Mouse (Mus musculus) limb, embryonic 12.5 days (tissue): Measurements from ENCODE around the gene Rbm42. TPM values are rescaled to one million over a fixed set of nuclear protein-coding genes. Genes with fewer than 3 reads are reported as not detected.

Experiments used
- ATAC-seq: fragments of 200-750 bp; cut with Nextera tagmentation; 2 replicates; pipeline ENCODE4 v1.8.0; 2017; ENCODE audit warnings: low read depth, moderate TSS enrichment; ENCODE audit not compliant: insufficient number of reproducible peaks, insufficient read depth, low FRiP score, low TSS enrichment
- H3K27ac ChIP-seq: fragments of 300-500 bp; sonication (generic); 2 replicates; pipeline ENCODE4 v1.5.1; 2016; ENCODE audit warnings: mild to moderate bottlenecking, moderate library complexity
- H3K27me3 ChIP-seq: fragments of 300-500 bp; sonication (generic); 2 replicates; pipeline ENCODE4 v1.6.1; 2016; ENCODE audit warnings: mild to moderate bottlenecking, moderate library complexity
- H3K36me3 ChIP-seq: fragments of 300-500 bp; sonication (generic); 2 replicates; pipeline ENCODE4 v1.6.1; 2016; ENCODE audit warnings: mild to moderate bottlenecking, moderate library complexity
- H3K4me1 ChIP-seq: fragments of 300-500 bp; sonication (generic); replicated peaks from 2 replicates; pipeline ENCODE4 v1.6.1; 2016
- H3K4me2 ChIP-seq: fragments of 300-500 bp; sonication (generic); 2 replicates; pipeline ENCODE4 v1.6.1; 2016; ENCODE audit warnings: mild to moderate bottlenecking, moderate library complexity
- H3K4me3 ChIP-seq: fragments of 300-500 bp; sonication (generic); replicated peaks from 2 replicates; pipeline ENCODE4 v1.5.1; 2016; ENCODE audit warnings: mild to moderate bottlenecking
- H3K9ac ChIP-seq: fragments of 300-500 bp; sonication (generic); replicated peaks from 2 replicates; pipeline ENCODE4 v1.6.1; 2016; ENCODE audit warnings: mild to moderate bottlenecking, moderate library complexity
- H3K9me3 ChIP-seq: fragments of 300-500 bp; sonication (generic); 2 replicates; pipeline ENCODE4 v1.6.1; 2016; ENCODE audit warnings: mild to moderate bottlenecking, moderate library complexity
- WGBS: fragments of 180-500 bp; shearing (Covaris S2); methylation state at CpG from one replicate; pipeline ENCODE4 v1.1.7; 2016; 5-methylcytosine and 5-hydroxymethylcytosine counted together
- polyA plus RNA-seq: library from polyadenylated mRNA; unstranded; fragments of >200 nt; fragmentation: Nextera tagmentation; extraction: Ambion mirVana; gene quantifications from 2 replicates; pipeline ENCODE4 v1.2.1, GENCODE M21; 2016

The Rbm42 gene
- polyA plus RNA-seq, 1 experiment from 2014 or later: 155 TPM

GRCm38 (mm10) chr7:30664529-30665200, 14.5 kb upstream of the Rbm42 start, which contains the start of gene Haus5:
Gene Haus5 (minus strand): TSS chr7:30664994.
- H3K9me3 ChIP-seq: no peaks in the 10 kb centered on the region
- ATAC-seq: peak; percentile 86
- H3K4me3 ChIP-seq: peak within 1 kb of the TSS; percentile 64
- H3K4me2 ChIP-seq: peak within 1 kb of the TSS; percentile 81
- H3K36me3 ChIP-seq: peaks cover 29% of the 10 kb centered on the region
- peak within 1 kb of the TSS; percentile 70 for H3K9ac ChIP-seq
- H3K27ac ChIP-seq: peak within 1 kb of the TSS; percentile 41; the same call in 1 of the 2 replicates
- H3K4me1 ChIP-seq: peaks cover 8% of the 10 kb centered on the region
- H3K27me3 ChIP-seq: no peaks in the 10 kb centered on the region
- WGBS: under 1% methylated on average over 34 of the region's 34 CpGs

- peaks cover 24% of the 10 kb centered on the region for H3K27me3 ChIP-seq
- no peak overlapping the region for H3K4me2 ChIP-seq
- no peak for ATAC-seq
- H3K4me3 ChIP-seq: no peak overlapping the region
- H3K9ac ChIP-seq: 0 out of 2 replicates have a peak overlapping the region, but pooled peaks have one; percentile 13
- H3K9me3 ChIP-seq: no peaks in the 10 kb centered on the region
- peaks cover 42% of the 10 kb centered on the region for H3K36me3 ChIP-seq
- peaks cover 24% of the 10 kb centered on the region for H3K4me1 ChIP-seq
- WGBS: 14% methylated on average over 4 of the region's 4 CpGs
- H3K27ac ChIP-seq: no peak overlapping the region
Measured at GRCm38 (mm10) chr7:30639083-30639482, 11.0 kb downstream of the Rbm42 start.

DNA sequence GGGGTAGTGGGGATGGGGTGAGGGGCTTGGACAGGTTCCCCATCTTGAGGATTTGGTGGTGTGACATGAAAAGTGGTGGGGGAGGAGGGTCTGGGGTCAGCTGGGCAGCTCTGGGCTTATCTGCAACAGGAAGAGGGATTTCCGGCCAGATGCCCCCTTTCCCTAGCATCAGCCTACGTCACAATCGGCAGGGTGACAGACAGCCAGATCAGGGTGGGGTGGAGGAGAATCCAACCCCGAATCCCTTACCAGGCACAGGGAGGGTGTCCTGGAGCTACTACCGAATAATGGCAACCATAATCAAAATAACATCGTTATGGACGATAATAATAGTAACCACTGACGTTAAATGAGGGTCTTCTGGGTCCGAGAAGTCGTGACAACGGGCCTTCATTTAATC, 13.7 kb downstream of the Rbm42 start:
- peaks cover 24% of the 10 kb centered on the region for H3K4me1 ChIP-seq
- no peaks in the 10 kb centered on the region for H3K9me3 ChIP-seq
- no peak overlapping the region for H3K27ac ChIP-seq
- H3K4me2 ChIP-seq: peak overlapping the region; percentile 35
- H3K36me3 ChIP-seq: peaks cover 15% of the 10 kb centered on the region
- peaks cover 49% of the 10 kb centered on the region for H3K27me3 ChIP-seq
- 23% methylated on average over 11 of the region's 11 CpGs for WGBS
- no peak overlapping the region for H3K9ac ChIP-seq
- 0 out of 2 replicates have a peak overlapping the region, but pooled peaks have one; percentile 3 for H3K4me3 ChIP-seq
- no peak for ATAC-seq

- ATAC-seq: no peak
- Histone ChIP-seq H3K36me3 (peaks cover 9% of the 10 kb centered on the region), H3K9me3 (no peaks in the 10 kb centered on the region), H3K27ac (no peak within 1 kb of the TSS), H3K4me2 (peak within 1 kb of the TSS; percentile 45), H3K4me3 (peak within 1 kb of the TSS; percentile 29), H3K4me1 (peaks cover 24% of the 10 kb centered on the region), H3K27me3 (peaks cover 54% of the 10 kb centered on the region), H3K9ac (0 out of 2 replicates have a peak within 1 kb of the TSS, but pooled peaks have one; percentile 31)
- 5% methylated on average over 5 of the region's 5 CpGs for whole genome bisulfite sequencing
Measured at GRCm38 (mm10) chr7:30635752-30636151, 14.4 kb downstream of the Rbm42 start, which contains the start of gene Etv2. Gene Etv2 (minus strand): TSS chr7:30635852.

DNA sequence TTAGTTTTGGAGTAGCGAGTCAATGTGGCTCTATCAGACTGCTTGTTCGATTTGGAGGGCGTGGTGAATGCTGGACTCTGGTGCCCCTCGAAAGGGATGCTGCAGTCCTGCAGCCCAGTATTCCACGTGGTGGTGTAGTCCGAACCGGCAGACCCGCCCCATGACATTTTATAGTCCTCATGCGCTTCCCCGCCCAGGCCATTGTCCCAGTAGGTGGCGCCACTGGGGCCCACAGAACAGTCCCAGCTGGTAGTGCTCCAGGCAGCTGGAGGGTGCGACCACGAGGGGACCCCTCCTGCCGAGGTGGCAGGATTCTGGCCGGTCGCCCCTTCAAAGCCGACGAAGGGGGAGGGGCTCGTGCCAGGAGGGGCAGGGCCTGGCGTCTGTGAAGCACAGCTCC, 15.5 kb downstream of the Rbm42 start:
- no peak overlapping the region for H3K27ac ChIP-seq
- H3K9ac ChIP-seq: 0 out of 2 replicates have a peak overlapping the region, but pooled peaks have one; percentile 31
- peak overlapping the region; percentile 29 for H3K4me3 ChIP-seq
- no peaks in the 10 kb centered on the region for H3K36me3 ChIP-seq
- ATAC-seq: peak; percentile 66
- peaks cover 64% of the 10 kb centered on the region for H3K27me3 ChIP-seq
- no peaks in the 10 kb centered on the region for H3K9me3 ChIP-seq
- WGBS: 1% methylated on average over 20 of the region's 20 CpGs
- peaks cover 24% of the 10 kb centered on the region for H3K4me1 ChIP-seq
- H3K4me2 ChIP-seq: peak overlapping the region; percentile 45

DNA sequence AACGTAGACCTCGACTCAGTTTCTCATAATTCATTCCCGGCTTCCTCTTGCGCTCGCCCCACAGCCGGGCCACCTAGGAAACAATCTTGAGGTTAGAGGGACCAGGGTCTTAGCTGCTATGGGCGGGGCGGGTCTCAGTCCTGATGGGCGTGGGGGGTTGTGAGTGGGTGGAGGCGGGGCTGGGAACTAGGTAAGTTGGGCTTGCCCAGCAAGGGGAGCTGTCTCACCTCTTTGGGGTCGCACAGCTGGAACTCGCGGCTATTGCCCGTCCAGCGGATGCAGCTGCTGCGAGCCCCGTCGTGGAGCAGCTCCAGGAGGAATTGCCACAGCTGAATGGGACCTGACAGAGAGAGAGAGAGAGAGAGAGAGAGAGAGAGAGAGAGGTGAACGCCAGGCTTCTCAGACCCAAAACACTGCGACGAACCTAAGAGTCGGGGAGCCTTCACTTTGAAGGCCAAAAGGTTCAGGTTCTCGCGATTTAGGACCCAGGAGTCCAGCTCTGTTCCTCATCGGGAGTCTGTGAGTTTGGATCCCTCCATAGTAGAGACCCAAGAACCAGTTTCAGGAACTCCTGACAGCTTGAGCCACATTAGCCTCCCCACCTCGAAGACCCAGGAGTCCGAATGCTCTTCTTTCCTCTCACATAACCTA, 16.2 kb downstream of the Rbm42 start:
- peak overlapping the region; percentile 45 for H3K4me2 ChIP-seq
- ATAC-seq: no peak

DNA sequence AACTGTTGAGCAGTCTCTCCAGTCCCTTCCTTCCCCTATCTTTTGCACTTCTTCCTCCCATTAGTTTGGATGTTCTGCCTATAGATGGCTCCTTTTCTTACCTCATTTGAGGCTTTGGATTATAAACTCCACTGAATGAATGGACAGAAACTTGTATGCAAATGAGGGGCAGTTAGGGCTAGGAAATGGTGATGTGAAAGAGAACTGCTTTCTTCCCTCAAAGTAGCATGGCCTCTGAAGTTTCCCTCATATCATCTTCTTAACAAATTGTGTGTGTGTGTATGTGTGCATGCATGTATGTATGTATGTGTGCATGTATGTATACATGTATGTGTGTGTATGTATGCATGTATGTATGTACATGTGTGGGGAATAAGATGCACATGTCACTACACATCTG, 21.1 kb downstream of the Rbm42 start:
- no peak for ATAC-seq

More for the DNA sequence above, 16.2 kb downstream of the Rbm42 start:
- Histone ChIP-seq H3K4me3 (peak overlapping the region; percentile 29), H3K9me3 (no peaks in the 10 kb centered on the region), H3K4me1 (peaks cover 16% of the 10 kb centered on the region), H3K36me3 (no peaks in the 10 kb centered on the region), H3K27ac (no peak overlapping the region), H3K9ac (no peak overlapping the region; the same call in 1 of the 2 replicates), H3K27me3 (peaks cover 64% of the 10 kb centered on the region)
- 4% methylated on average over 27 of the region's 27 CpGs for WGBS

DNA sequence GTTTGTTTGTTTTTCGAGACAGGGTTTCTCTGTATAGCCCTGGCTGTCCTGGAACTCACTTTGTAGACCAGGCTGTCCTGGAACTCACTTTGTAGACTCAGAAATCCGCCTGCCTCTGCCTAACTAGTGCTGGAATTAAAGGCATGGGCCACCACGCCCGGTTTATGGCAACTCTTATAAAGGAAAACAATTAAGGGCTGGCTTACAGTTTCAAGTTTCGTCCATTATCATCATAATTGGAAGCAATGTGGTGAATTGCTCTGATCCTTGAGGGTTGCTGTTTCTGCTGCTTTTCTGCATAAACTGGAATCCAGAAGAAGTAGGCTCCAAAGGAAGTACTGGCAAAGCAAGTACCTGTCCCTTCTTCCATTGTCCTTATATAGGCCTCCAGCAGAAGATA, 23.5 kb downstream of the Rbm42 start:
- 87% methylated on average over 5 of the region's 5 CpGs for WGBS
- no peak for ATAC-seq
- H3K36me3 ChIP-seq: peaks cover 29% of the 10 kb centered on the region
- no peak overlapping the region for H3K9ac ChIP-seq
- H3K9me3 ChIP-seq: no peaks in the 10 kb centered on the region
- peaks cover 17% of the 10 kb centered on the region for H3K27me3 ChIP-seq
- no peak overlapping the region for H3K4me3 ChIP-seq
- H3K4me2 ChIP-seq: no peak overlapping the region
- H3K4me1 ChIP-seq: peaks cover 10% of the 10 kb centered on the region
- H3K27ac ChIP-seq: no peak overlapping the region

More for the DNA sequence above, 21.1 kb downstream of the Rbm42 start:
- H3K36me3 ChIP-seq: peaks cover 5% of the 10 kb centered on the region; the same call in 1 of the 2 replicates
- peaks cover 40% of the 10 kb centered on the region for H3K27me3 ChIP-seq
- no peak overlapping the region for H3K27ac ChIP-seq
- H3K4me1 ChIP-seq: peaks cover 10% of the 10 kb centered on the region
- no peak overlapping the region for H3K4me2 ChIP-seq
- H3K9me3 ChIP-seq: no peaks in the 10 kb centered on the region
- no peak overlapping the region for H3K9ac ChIP-seq
- H3K4me3 ChIP-seq: no peak overlapping the region

- Histone ChIP-seq H3K4me1 (peaks cover 10% of the 10 kb centered on the region), H3K4me2 (peak within 1 kb of the TSS; percentile 95), H3K9ac (peak within 1 kb of the TSS; percentile 82), H3K4me3 (peak within 1 kb of the TSS; percentile 79), H3K36me3 (peaks cover 36% of the 10 kb centered on the region), H3K9me3 (no peaks in the 10 kb centered on the region), H3K27ac (no peak within 1 kb of the TSS), H3K27me3 (peaks cover 10% of the 10 kb centered on the region; the same call in 1 of the 2 replicates)
- peak; percentile 90 for ATAC-seq
- WGBS: 2% methylated on average over 44 of the region's 44 CpGs
Measured at GRCm38 (mm10) chr7:30625530-30626384, 24.4 kb downstream of the Rbm42 start, which contains the start of gene Cox6b1. Gene Cox6b1 (minus strand): TSS chr7:30626151.

DNA sequence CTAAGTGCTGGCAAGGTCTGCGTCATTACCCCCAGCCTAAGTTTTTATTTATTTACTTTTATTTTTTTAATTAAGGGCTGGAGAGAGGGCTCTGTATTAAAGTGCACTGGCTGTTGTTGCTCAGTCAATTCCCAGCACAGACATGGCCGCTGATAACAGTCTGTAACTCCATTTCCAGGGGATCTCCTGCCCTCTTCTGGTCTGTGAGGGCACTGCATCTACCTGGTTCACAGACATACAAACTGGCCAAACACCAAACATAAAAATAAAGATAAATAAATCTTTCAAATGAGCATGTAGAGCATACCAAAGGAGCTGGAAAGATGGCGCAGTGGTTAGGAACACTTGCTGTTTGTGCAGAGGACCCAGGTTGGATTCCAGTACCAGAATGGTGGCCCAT, 30.9 kb downstream of the Rbm42 start:
- Histone ChIP-seq H3K27ac (no peak overlapping the region), H3K4me2 (no peak overlapping the region), H3K27me3 (no peaks in the 10 kb centered on the region), H3K9ac (no peak overlapping the region), H3K4me1 (no peaks in the 10 kb centered on the region), H3K4me3 (no peak overlapping the region), H3K9me3 (0 out of 2 replicates have a peak, but pooled peaks cover 4% of the 10 kb centered on the region), H3K36me3 (peaks cover 86% of the 10 kb centered on the region)
- no peak for ATAC-seq
- 88% methylated on average over 3 of the region's 3 CpGs for WGBS
